Mouse (Mus musculus) heart, embryonic 11.5 days (tissue): Measurements from ENCODE around the gene Epor. TPM values are rescaled to one million over a fixed set of nuclear protein-coding genes. Genes with fewer than 3 reads are reported as not detected.

Experiments
- ATAC-seq: fragments of 200-750 bp; cut with Nextera tagmentation; replicated peaks from 2 replicates; pipeline ENCODE4 v1.8.0; 2017; ENCODE audit warnings: moderate library complexity; ENCODE audit not compliant: insufficient number of reproducible peaks, low FRiP score, low TSS enrichment
- H3K27ac ChIP-seq: fragments of 300-500 bp; sonication (generic); 2 replicates; pipeline ENCODE4 v1.5.1; 2014; ENCODE audit warnings: mild to moderate bottlenecking, low read depth, low read length
- H3K27me3 ChIP-seq: fragments of 300-500 bp; sonication (generic); 2 replicates; pipeline ENCODE4 v1.6.1; 2014; ENCODE audit warnings: mild to moderate bottlenecking, low read length, mixed read lengths; ENCODE audit not compliant: control insufficient read depth, insufficient read depth
- H3K36me3 ChIP-seq: fragments of 300-500 bp; sonication (generic); 2 replicates; pipeline ENCODE4 v1.6.1; 2014; ENCODE audit warnings: mild to moderate bottlenecking, low read length, moderate library complexity, mixed read lengths; ENCODE audit not compliant: control insufficient read depth, insufficient read depth
- H3K4me1 ChIP-seq: fragments of 300-500 bp; sonication (generic); 2 replicates; pipeline ENCODE4 v1.6.1; 2014; ENCODE audit warnings: low read length; ENCODE audit not compliant: control insufficient read depth, insufficient read depth
- H3K4me2 ChIP-seq: fragments of 300-500 bp; sonication (generic); 2 replicates; pipeline ENCODE4 v1.6.1; 2014; ENCODE audit warnings: mild to moderate bottlenecking, moderate library complexity
- H3K4me3 ChIP-seq: fragments of 300-500 bp; sonication (generic); 2 replicates; pipeline ENCODE4 v1.5.1; 2014; ENCODE audit warnings: low read depth, low read length
- H3K9ac ChIP-seq: fragments of 300-500 bp; sonication (generic); 2 replicates; pipeline ENCODE4 v1.6.1; 2014; ENCODE audit warnings: mild to moderate bottlenecking, low read depth, low read length, moderate library complexity
- H3K9me3 ChIP-seq: fragments of 300-500 bp; sonication (generic); replicated peaks from 2 replicates; pipeline ENCODE4 v1.6.1; 2016; ENCODE audit warnings: low read length; ENCODE audit not compliant: control insufficient read depth
- WGBS: fragments of 180-500 bp; shearing (Covaris S2); extraction: QIAGEN DNeasy Blood & Tissue Kit; methylation state at CpG from one replicate; pipeline ENCODE4 v1.1.7; 2014; ENCODE audit not compliant: insufficient replicate concordance; 5-methylcytosine and 5-hydroxymethylcytosine counted together
- polyA plus RNA-seq: library from polyadenylated mRNA; unstranded; fragments of >200 nt; fragmentation: Nextera tagmentation; extraction: Ambion mirVana; gene quantifications from 2 replicates; pipeline ENCODE4 v1.2.1, GENCODE M21; 2014

The Epor gene
- polyA plus RNA-seq, 1 experiment from 2014 or later, result 22.8 TPM

GRCm38 (mm10) chr9:21927208-21927753, 36.0 kb downstream of the Epor start, which contains the start of the genes Ccdc159 and Tmem205:
Gene Ccdc159, plus strand, starts transcription at chr9:21927471.
Gene Tmem205, minus strand, starts transcription at chr9:21927556.
- peak within 1 kb of the TSS; percentile 54 for H3K27ac ChIP-seq
- H3K4me2 ChIP-seq, result peak within 1 kb of the TSS; percentile 85
- no peaks in the 10 kb centered on the region for H3K9me3 ChIP-seq
- peaks cover 23% of the 10 kb centered on the region for H3K4me1 ChIP-seq
- ATAC-seq, result peak; percentile 90
- H3K27me3 ChIP-seq, result no peaks in the 10 kb centered on the region
- peak within 1 kb of the TSS; percentile 77 for H3K9ac ChIP-seq
- H3K4me3 ChIP-seq, result peak within 1 kb of the TSS; percentile 60
- whole genome bisulfite sequencing, result under 1% methylated on average over 28 of the region's 28 CpGs
- no peaks in the 10 kb centered on the region for H3K36me3 ChIP-seq

DNA sequence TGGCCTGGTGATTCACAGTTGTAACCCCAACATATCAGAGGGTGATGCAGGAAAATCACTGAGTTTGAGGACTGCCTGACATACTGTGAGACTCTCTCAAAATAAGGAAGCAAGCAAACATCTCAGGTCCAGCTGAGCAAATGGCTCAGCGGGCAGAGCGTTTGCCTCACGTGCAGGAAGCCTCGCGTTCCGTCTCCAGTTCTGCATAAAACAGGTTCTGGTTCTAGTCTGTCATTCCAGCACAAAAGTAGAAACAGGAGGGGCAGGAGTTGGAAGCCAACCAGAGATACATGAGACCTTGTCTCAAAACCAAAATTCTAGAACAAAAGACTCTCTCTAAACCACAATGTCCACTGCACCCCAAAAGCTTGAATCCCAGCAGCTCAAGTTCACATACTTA, 36.5 kb downstream of the Epor start:
- H3K4me1 ChIP-seq, result peaks cover 23% of the 10 kb centered on the region
- 1% methylated on average over 6 of the region's 6 CpGs for WGBS

GRCm38 (mm10) chr9:21926155-21926554, 37.2 kb downstream of the Epor start:
- H3K4me2 ChIP-seq, result peak overlapping the region; percentile 85
- H3K4me1 ChIP-seq, result peaks cover 23% of the 10 kb centered on the region
- no peaks in the 10 kb centered on the region for H3K9me3 ChIP-seq
- H3K4me3 ChIP-seq, result peak overlapping the region; percentile 60; the same call in 1 of the 2 replicates
- no peak overlapping the region for H3K27ac ChIP-seq
- no peak for ATAC-seq
- H3K9ac ChIP-seq, result peak overlapping the region; percentile 77; the same call in 1 of the 2 replicates
- H3K36me3 ChIP-seq, result no peaks in the 10 kb centered on the region
- 77% methylated on average over 6 of the region's 6 CpGs for WGBS
- H3K27me3 ChIP-seq, result no peaks in the 10 kb centered on the region

More for the DNA sequence above, 36.5 kb downstream of the Epor start:
- no peak for ATAC-seq
- H3K9ac ChIP-seq, result peak overlapping the region; percentile 77
- H3K4me2 ChIP-seq, result peak overlapping the region; percentile 85
- H3K9me3 ChIP-seq, result no peaks in the 10 kb centered on the region
- no peaks in the 10 kb centered on the region for H3K27me3 ChIP-seq
- H3K27ac ChIP-seq, result peak overlapping the region; percentile 54
- peak overlapping the region; percentile 60 for H3K4me3 ChIP-seq
- no peaks in the 10 kb centered on the region for H3K36me3 ChIP-seq

GRCm38 (mm10) chr9:21925506-21925905, 37.8 kb downstream of the Epor start:
- no peak overlapping the region for H3K9ac ChIP-seq
- H3K4me1 ChIP-seq, result peaks cover 20% of the 10 kb centered on the region
- H3K27ac ChIP-seq, result no peak overlapping the region
- WGBS, result 88% methylated on average over 1 of the region's 1 CpGs
- no peak for ATAC-seq
- no peak overlapping the region for H3K4me2 ChIP-seq
- no peak overlapping the region for H3K4me3 ChIP-seq
- H3K27me3 ChIP-seq, result no peaks in the 10 kb centered on the region
- H3K9me3 ChIP-seq, result no peaks in the 10 kb centered on the region
- no peaks in the 10 kb centered on the region for H3K36me3 ChIP-seq

DNA sequence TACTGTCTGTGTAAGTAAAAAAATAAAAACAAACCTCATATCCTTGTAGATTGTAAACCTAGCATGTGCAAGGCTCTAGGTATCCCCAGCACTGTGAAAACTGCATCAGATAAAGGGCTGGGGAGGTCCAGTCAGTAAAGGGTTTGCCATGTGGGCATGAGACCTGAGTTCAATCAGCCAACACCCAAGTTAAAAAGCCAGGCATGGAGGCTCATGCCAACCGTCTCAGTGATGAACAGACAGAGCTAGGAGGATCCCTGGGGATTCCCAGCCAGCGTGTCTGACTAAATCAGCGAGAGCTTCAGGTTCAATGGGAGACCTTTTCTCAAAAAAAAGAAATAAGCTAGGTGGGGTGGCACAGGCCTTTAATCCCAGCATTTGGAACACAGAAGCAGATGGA, 38.3 kb downstream of the Epor start:
- H3K9ac ChIP-seq, result no peak overlapping the region
- H3K4me3 ChIP-seq, result no peak overlapping the region
- ATAC-seq, result no peak
- no peaks in the 10 kb centered on the region for H3K9me3 ChIP-seq
- H3K4me1 ChIP-seq, result peaks cover 20% of the 10 kb centered on the region
- no peaks in the 10 kb centered on the region for H3K36me3 ChIP-seq
- H3K27me3 ChIP-seq, result no peaks in the 10 kb centered on the region
- H3K4me2 ChIP-seq, result no peak overlapping the region
- H3K27ac ChIP-seq, result no peak overlapping the region
- 88% methylated on average over 3 of the region's 3 CpGs for WGBS

DNA sequence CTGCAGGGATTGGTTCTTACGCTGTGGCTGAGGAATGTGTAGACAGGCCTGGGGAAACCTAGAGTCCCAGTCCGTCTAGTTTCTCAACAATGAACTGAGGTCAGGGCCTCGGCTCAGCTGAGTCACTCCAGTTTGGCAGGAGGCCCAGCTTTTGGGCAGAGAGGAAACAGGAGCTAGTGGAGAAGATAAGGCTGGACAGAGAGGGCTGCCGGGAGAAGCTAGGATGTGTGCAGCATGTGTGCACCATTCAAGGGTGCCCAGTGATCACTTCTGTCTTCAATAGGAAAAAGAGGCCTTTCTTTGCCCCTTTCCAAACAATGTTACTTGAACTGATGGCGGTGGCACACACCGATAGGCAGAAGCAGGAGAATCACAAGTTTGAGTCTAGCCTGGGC, 39.2 kb downstream of the Epor start:
- H3K27ac ChIP-seq, result peak overlapping the region; percentile 77

GRCm38 (mm10) chr9:21923490-21924098, 39.7 kb downstream of the Epor start:
- H3K27ac ChIP-seq, result peak overlapping the region; percentile 77
- no peaks in the 10 kb centered on the region for H3K36me3 ChIP-seq
- no peak for ATAC-seq
- no peaks in the 10 kb centered on the region for H3K9me3 ChIP-seq
- no peak overlapping the region for H3K9ac ChIP-seq
- no peak overlapping the region for H3K4me3 ChIP-seq
- H3K4me1 ChIP-seq, result peaks cover 20% of the 10 kb centered on the region
- no peaks in the 10 kb centered on the region for H3K27me3 ChIP-seq
- no peak overlapping the region for H3K4me2 ChIP-seq
- 50% methylated on average over 3 of the region's 3 CpGs for WGBS

More for the DNA sequence above, 39.2 kb downstream of the Epor start:
- ATAC-seq, result peak; percentile 80
- Histone ChIP-seq H3K4me3 (no peak overlapping the region), H3K9me3 (no peaks in the 10 kb centered on the region), H3K4me2 (no peak overlapping the region), H3K4me1 (peaks cover 20% of the 10 kb centered on the region), H3K9ac (no peak overlapping the region), H3K27me3 (no peaks in the 10 kb centered on the region), H3K36me3 (no peaks in the 10 kb centered on the region)
- 39% methylated on average over 6 of the region's 6 CpGs for WGBS

DNA sequence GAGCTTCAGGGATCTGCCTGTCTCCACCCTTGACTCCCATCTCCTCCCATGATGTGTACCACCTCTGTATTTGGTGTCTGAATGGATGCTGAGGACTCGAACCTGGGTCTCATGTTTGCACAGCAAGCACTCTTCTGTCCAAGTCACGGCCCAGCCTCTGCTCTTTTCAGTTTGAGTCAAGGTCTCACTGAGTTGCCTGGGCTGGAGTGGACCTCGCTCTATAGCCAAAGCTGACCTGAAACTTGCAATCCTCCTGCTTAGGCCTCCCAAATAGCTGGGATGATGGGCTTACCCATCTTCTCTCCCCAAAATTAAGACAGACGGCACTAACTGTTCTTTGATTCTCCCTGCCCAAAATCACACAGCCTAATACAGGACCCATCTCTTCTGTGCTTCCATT, 40.3 kb downstream of the Epor start:
- no peaks in the 10 kb centered on the region for H3K9me3 ChIP-seq
- H3K36me3 ChIP-seq, result no peaks in the 10 kb centered on the region
- no peaks in the 10 kb centered on the region for H3K27me3 ChIP-seq
- H3K9ac ChIP-seq, result no peak overlapping the region
- no peak overlapping the region for H3K4me3 ChIP-seq
- H3K4me1 ChIP-seq, result peaks cover 20% of the 10 kb centered on the region
- no peak overlapping the region for H3K4me2 ChIP-seq
- WGBS, result 81% methylated on average over 4 of the region's 4 CpGs
- ATAC-seq, result no peak
- H3K27ac ChIP-seq, result 0 out of 2 replicates have a peak overlapping the region, but pooled peaks have one; percentile 77
